ENCODE assay signal across 21 mouse cellular contexts in genomic region chr12:98931174-98931573, GRCm38 (mm10). TPM values are rescaled to one million over a fixed set of nuclear protein-coding genes. Genes with fewer than 3 reads are reported as not detected.
DNase-seq lines count a peak whose midpoint lies in the region; ATAC-seq and TF ChIP-seq lines count a peak whose summit lies in the region.
"Had no signal": no experiment of that assay in that cellular context is flagged by ENCODE, and none has a peak within 500 bp of the region (broad histone marks: within the 10 kb centered on the region; RNA-seq: fewer than 3 reads in every experiment).

No protein-coding gene starts in this region.

- 0 out of 2 replicates have a peak, but pooled peaks have one; percentile 35 for ATAC-seq in neural tube, embryonic 15.5 days (ENCODE audit: low FRiP score)
- ATAC-seq in lung, postnatal 0 days = no peak
- ATAC-seq in granulocyte monocyte progenitor cell, adult 5-6 weeks (replicated peaks; ENCODE audit: poor library complexity, severe bottlenecking) = no peak
- ATAC-seq: forebrain, embryonic 14.5 days had no signal

- H3K27me3 ChIP-seq in neural tube, embryonic 15.5 days (replicated peaks) = no peaks in the 10 kb centered on the region
- H3K27me3 ChIP-seq in lung, postnatal 0 days (replicated peaks; ENCODE audit: insufficient read depth, low read length) = no peaks in the 10 kb centered on the region
- H3K27me3 ChIP-seq: embryonic facial prominence, embryonic 15.5 days; hindbrain, embryonic 13.5 days had no signal

- no peak overlapping the region for H3K27ac ChIP-seq in neural tube, embryonic 15.5 days (replicated peaks)
- H3K27ac ChIP-seq in lung, postnatal 0 days (ENCODE audit: low read length) = no peak overlapping the region
- H3K27ac ChIP-seq: embryonic facial prominence, embryonic 15.5 days; forebrain, embryonic 10.5 days; heart, embryonic 10.5 days; hindbrain, embryonic 13.5 days had no signal

- TF ChIP-seq EP300 in lung, postnatal 0 days (IDR thresholded peaks at IDR 0.05) = no peak

- no peak overlapping the region for H3K4me3 ChIP-seq in neural tube, embryonic 15.5 days (replicated peaks)
- H3K4me3 ChIP-seq in lung, postnatal 0 days (ENCODE audit: low read depth, low read length) = no peak overlapping the region
- H3K4me3 ChIP-seq: embryonic facial prominence, embryonic 15.5 days; erythroblast, embryonic 14.5 days; forebrain, embryonic 10.5 days; heart, embryonic 10.5 days; hindbrain, embryonic 13.5 days had no signal

- H3K4me1 ChIP-seq in neural tube, embryonic 15.5 days = no peaks in the 10 kb centered on the region
- H3K4me1 ChIP-seq in lung, postnatal 0 days (ENCODE audit: insufficient read depth, low read depth, low read length) = no peaks in the 10 kb centered on the region
- H3K4me1 ChIP-seq: embryonic facial prominence, embryonic 15.5 days; forebrain, embryonic 10.5 days; heart, embryonic 10.5 days; hindbrain, embryonic 13.5 days had no signal

- H3K36me3 ChIP-seq in neural tube, embryonic 15.5 days = no peaks in the 10 kb centered on the region
- H3K36me3 ChIP-seq in lung, postnatal 0 days (ENCODE audit: insufficient read depth, low read length) = no peaks in the 10 kb centered on the region
- H3K36me3 ChIP-seq: embryonic facial prominence, embryonic 15.5 days; heart, embryonic 10.5 days; hindbrain, embryonic 13.5 days had no signal

- H3K9me3 ChIP-seq in neural tube, embryonic 15.5 days (replicated peaks) = no peaks in the 10 kb centered on the region
- no peaks in the 10 kb centered on the region for H3K9me3 ChIP-seq in lung, postnatal 0 days (ENCODE audit: low read length)
- H3K9me3 ChIP-seq: embryonic facial prominence, embryonic 15.5 days; heart, embryonic 10.5 days; hindbrain, embryonic 13.5 days had no signal

- peak; percentile 9 for DNase-seq in left cerebral cortex, postnatal 4 days
- no peak for DNase-seq in left cerebral cortex, adult 18-20 months (ENCODE audit: low spot score in 2 of 2)
- no peak for DNase-seq in neural tube, embryonic 10.5 days (ENCODE audit: extremely low spot score, low spot score)
- DNase-seq in retina, embryonic 14.5 days (ENCODE audit: low spot score) = peak; percentile 26
- DNase-seq in lung, postnatal 0 days (ENCODE audit: low spot score) = no peak
- DNase-seq: adrenal gland, adult 2 months; adrenal gland, postnatal 25 days; cerebellum, adult 8-10 months; cerebellum, postnatal 14 days; gastrocnemius, postnatal 36 days; heart, adult 18-20 months; heart, postnatal 10 days; heart, postnatal 4 days had no signal

- WGBS in neural tube, embryonic 15.5 days = 57% methylated on average over 4 of the region's 4 CpGs
- 82% methylated on average over 4 of the region's 4 CpGs for WGBS in lung, postnatal 0 days

- no peak overlapping the region for H3K4me2 ChIP-seq in neural tube, embryonic 15.5 days
- no peak overlapping the region for H3K4me2 ChIP-seq in lung, postnatal 0 days (replicated peaks; ENCODE audit: low read depth, low read length)
- H3K4me2 ChIP-seq: embryonic facial prominence, embryonic 15.5 days; hindbrain, embryonic 13.5 days had no signal

- intact Hi-C loops in left cerebral cortex, postnatal 4 days (cut with DNase I) = no loop called here

- TF ChIP-seq CTCF in lung, postnatal 0 days (IDR thresholded peaks at IDR 0.05) = no peak

- no peak overlapping the region for H3K9ac ChIP-seq in neural tube, embryonic 15.5 days (replicated peaks)
- no peak overlapping the region for H3K9ac ChIP-seq in lung, postnatal 0 days (replicated peaks; ENCODE audit: low read depth)
- H3K9ac ChIP-seq: embryonic facial prominence, embryonic 15.5 days; hindbrain, embryonic 13.5 days had no signal

RNA-seq across cellular contexts. Expression of gene Ttc8, which starts 10.8 kb away (rescaled TPM):
- 10 to 100 TPM; 27.7 to 31.1 TPM for total RNA-seq in left cerebral cortex, postnatal 4 days (2021)
- 10 to 100 TPM; 40.2 to 42.7 TPM for total RNA-seq in left cerebral cortex, adult 18-20 months (2021)
- polyA plus RNA-seq in neural tube, embryonic 15.5 days (2015; fragmentation: Nextera tagmentation; extraction: Ambion mirVana) = 31.2 and 32.0 TPM in 2 replicates
- polyA plus RNA-seq in lung, postnatal 0 days (2015; fragmentation: Nextera tagmentation; extraction: Ambion mirVana) = 14.4 and 16.5 TPM in 2 replicates
- total RNA-seq in granulocyte monocyte progenitor cell, adult 5-6 weeks (2014; fragmentation: Nextera tagmentation) = 1.4 and 7.6 TPM in 2 replicates
- 4.8 and 8.9 TPM in 2 replicates for total RNA-seq in granulocyte monocyte progenitor cell, adult 5-6 weeks (2017)
- polyA plus RNA-seq: erythroblast, embryonic 14.5 days had no signal

RNA-seq across cellular contexts. Expression of gene Eml5, which starts 29.9 kb away (rescaled TPM):
- total RNA-seq in left cerebral cortex, postnatal 4 days (2021) = 10 to 100 TPM; 66.5 to 67.7 TPM
- total RNA-seq in left cerebral cortex, adult 18-20 months (2021) = 10 to 100 TPM; 70.2 to 70.4 TPM
- 15.1 and 19.8 TPM in 2 replicates for polyA plus RNA-seq in neural tube, embryonic 15.5 days (2015; fragmentation: Nextera tagmentation; extraction: Ambion mirVana)
- 1.4 and 2.2 TPM in 2 replicates for polyA plus RNA-seq in lung, postnatal 0 days (2015; fragmentation: Nextera tagmentation; extraction: Ambion mirVana)
- total RNA-seq in granulocyte monocyte progenitor cell, adult 5-6 weeks (2014; fragmentation: Nextera tagmentation) = 27.1 and 30.5 TPM in 2 replicates
- total RNA-seq in granulocyte monocyte progenitor cell, adult 5-6 weeks (2017) = 19.9 and 22.7 TPM in 2 replicates

Comparison
In these comparisons a context has a peak if more than half of its experiments do, and no peak if none do; other contexts are left out.
1. DNase-seq: peak in left cerebral cortex, postnatal 4 days (single experiment) and retina, embryonic 14.5 days (single experiment); none in left cerebral cortex, adult 18-20 months (0 of 2), neural tube, embryonic 10.5 days (single experiment) and lung, postnatal 0 days (single experiment).